Mouse (Mus musculus): ENCODE results near the gene Rpl41. TPM values are rescaled to one million over a fixed set of nuclear protein-coding genes. Genes with fewer than 3 reads are reported as not detected.

The Rpl41 gene
- polyA plus RNA-seq, 1 experiment = 1,655 TPM

- WGBS = 65% methylated on average over 4 of the region's 4 CpGs
- no peaks in the 10 kb centered on the region for H3K27me3 ChIP-seq (ENCODE audit: control insufficient read depth, insufficient read depth, low read length)
- no peak overlapping the region for H3K27ac ChIP-seq (ENCODE audit: insufficient read depth, low read depth, low read length)
- H3K36me3 ChIP-seq (ENCODE audit: control insufficient read depth, insufficient read depth, low read length) = peaks cover 40% of the 10 kb centered on the region
- H3K4me1 ChIP-seq (ENCODE audit: control insufficient read depth, insufficient read depth, insufficient read length, low read length) = no peaks in the 10 kb centered on the region; the same call in 1 of the 2 replicates
- TF ChIP-seq POLR2A (IDR thresholded peaks at IDR 0.05; ENCODE audit: low read depth, low read length) (no peak), CTCF (IDR thresholded peaks at IDR 0.05; ENCODE audit: extremely low read depth, insufficient read length, insufficient replicate concordance, low read depth, low read length) (no peak)
- no peak overlapping the region for H3K4me3 ChIP-seq (ENCODE audit: low read depth, low read length)
Measured at GRCm38 (mm10) chr10:128515044-128515443, 34.1 kb downstream of the Rpl41 start.

DNA sequence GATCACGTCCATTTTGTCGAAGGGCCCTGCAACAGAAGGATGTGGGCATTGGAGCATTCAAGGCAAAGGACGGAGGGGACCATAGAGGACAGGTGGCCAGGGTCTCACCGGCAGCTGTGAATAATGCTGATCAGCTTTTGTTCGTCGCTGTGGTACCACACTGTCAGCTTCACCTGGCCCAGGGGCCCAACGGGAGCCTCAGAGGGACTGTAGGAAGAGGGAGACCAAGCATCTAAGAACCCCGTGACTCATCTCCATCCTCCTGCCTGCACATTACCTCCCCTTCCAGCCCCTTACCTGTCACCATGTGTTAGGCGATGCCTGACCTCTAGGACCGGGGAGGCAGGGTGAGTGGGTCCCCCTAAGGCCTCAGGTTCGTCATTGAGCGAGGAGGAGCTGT lies 37.3 kb downstream of the Rpl41 start:
- 95% methylated on average over 12 of the region's 12 CpGs for WGBS
- Histone ChIP-seq H3K4me3 (ENCODE audit: low read depth, low read length) (no peak overlapping the region), H3K27ac (ENCODE audit: insufficient read depth, low read depth, low read length) (no peak overlapping the region), H3K36me3 (ENCODE audit: control insufficient read depth, insufficient read depth, low read length) (peaks cover 32% of the 10 kb centered on the region), H3K27me3 (ENCODE audit: control insufficient read depth, insufficient read depth, low read length) (no peaks in the 10 kb centered on the region), H3K4me1 (ENCODE audit: control insufficient read depth, insufficient read depth, insufficient read length, low read length) (no peaks in the 10 kb centered on the region; the same call in 1 of the 2 replicates)
- no peak for TF ChIP-seq CTCF (IDR thresholded peaks at IDR 0.05; ENCODE audit: extremely low read depth, insufficient read length, insufficient replicate concordance, low read depth, low read length)
- no peak for TF ChIP-seq POLR2A (IDR thresholded peaks at IDR 0.05; ENCODE audit: low read depth, low read length)

DNA sequence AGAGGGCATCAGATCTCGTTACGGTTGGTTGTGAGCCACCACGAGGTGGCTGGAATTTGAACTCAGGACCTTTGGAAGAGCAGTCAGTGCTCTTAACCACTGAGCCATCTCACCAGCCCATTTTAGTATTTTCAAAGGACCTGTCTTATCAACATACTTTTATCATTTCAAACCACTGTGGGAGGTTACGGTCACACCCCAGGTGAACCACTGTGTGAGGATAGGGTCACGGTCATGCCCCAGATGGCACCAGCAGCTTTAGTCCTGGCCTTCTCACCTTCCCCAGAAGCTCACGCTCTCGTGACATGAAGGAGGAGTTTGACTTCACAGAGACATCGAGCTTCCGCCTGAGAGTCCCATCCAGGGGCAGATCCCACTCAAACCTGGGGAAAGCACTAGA lies 37.9 kb downstream of the Rpl41 start:
- Histone ChIP-seq H3K4me3 (ENCODE audit: low read depth, low read length) (no peak overlapping the region), H3K4me1 (ENCODE audit: control insufficient read depth, insufficient read depth, insufficient read length, low read length) (no peaks in the 10 kb centered on the region; the same call in 1 of the 2 replicates), H3K27ac (ENCODE audit: insufficient read depth, low read depth, low read length) (no peak overlapping the region), H3K36me3 (ENCODE audit: control insufficient read depth, insufficient read depth, low read length) (peaks cover 27% of the 10 kb centered on the region), H3K27me3 (ENCODE audit: control insufficient read depth, insufficient read depth, low read length) (no peaks in the 10 kb centered on the region)
- TF ChIP-seq POLR2A (IDR thresholded peaks at IDR 0.05; ENCODE audit: low read depth, low read length) (no peak), CTCF (IDR thresholded peaks at IDR 0.05; ENCODE audit: extremely low read depth, insufficient read length, insufficient replicate concordance, low read depth, low read length) (no peak)
- WGBS = 86% methylated on average over 9 of the region's 9 CpGs

DNA sequence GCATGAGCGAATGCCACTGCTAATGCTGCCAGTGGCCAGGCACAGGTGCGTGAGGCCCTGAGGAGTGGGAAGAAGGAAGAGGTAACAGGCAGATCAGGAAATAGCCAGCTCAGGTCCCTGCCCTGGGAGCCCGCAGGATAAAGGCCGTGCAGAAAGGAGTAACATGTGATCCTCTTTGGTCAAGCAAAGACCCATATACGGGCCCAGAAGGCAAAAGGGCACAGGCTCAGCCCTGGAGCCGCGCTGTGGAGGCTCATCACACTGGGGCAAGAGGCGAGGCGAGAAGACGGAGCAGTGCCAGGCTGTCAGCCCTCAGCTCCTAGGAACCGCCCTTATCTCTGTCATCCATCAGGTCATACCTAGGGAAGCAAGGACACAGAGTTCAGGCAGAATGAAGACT lies 38.8 kb downstream of the Rpl41 start:
- Histone ChIP-seq H3K27me3 (ENCODE audit: control insufficient read depth, insufficient read depth, low read length) (no peaks in the 10 kb centered on the region), H3K4me3 (ENCODE audit: low read depth, low read length) (no peak overlapping the region), H3K4me1 (ENCODE audit: control insufficient read depth, insufficient read depth, insufficient read length, low read length) (no peaks in the 10 kb centered on the region; the same call in 1 of the 2 replicates), H3K36me3 (ENCODE audit: control insufficient read depth, insufficient read depth, low read length) (peaks cover 23% of the 10 kb centered on the region), H3K27ac (ENCODE audit: insufficient read depth, low read depth, low read length) (no peak overlapping the region)
- no peak for TF ChIP-seq CTCF (IDR thresholded peaks at IDR 0.05; ENCODE audit: extremely low read depth, insufficient read length, insufficient replicate concordance, low read depth, low read length)
- no peak for TF ChIP-seq POLR2A (IDR thresholded peaks at IDR 0.05; ENCODE audit: low read depth, low read length)
- 92% methylated on average over 11 of the region's 11 CpGs for WGBS

DNA sequence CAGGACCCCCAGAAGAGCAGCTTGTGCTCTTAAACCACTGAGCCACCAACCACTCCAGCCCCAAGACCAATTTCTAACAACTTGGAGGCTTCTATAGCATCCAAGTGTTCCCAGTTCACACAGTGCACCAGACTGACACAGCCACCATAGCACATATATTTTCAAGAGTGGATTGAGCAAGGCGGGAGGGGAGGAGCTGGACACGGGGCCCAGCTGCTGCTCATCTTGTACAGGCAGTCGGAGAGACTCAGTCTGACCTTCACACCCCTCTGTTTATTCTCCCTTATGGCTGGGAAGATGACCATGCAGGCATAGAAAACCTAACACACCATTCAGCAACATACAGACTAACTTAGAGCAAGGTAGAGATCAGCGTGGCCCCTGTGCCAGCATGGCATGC lies 39.3 kb downstream of the Rpl41 start:
- TF ChIP-seq CTCF (IDR thresholded peaks at IDR 0.05; ENCODE audit: extremely low read depth, insufficient read length, insufficient replicate concordance, low read depth, low read length) (no peak), POLR2A (IDR thresholded peaks at IDR 0.05; ENCODE audit: low read depth, low read length) (no peak)
- Histone ChIP-seq H3K4me1 (ENCODE audit: control insufficient read depth, insufficient read depth, insufficient read length, low read length) (peaks cover 1% of the 10 kb centered on the region), H3K4me3 (ENCODE audit: low read depth, low read length) (no peak overlapping the region), H3K27me3 (ENCODE audit: control insufficient read depth, insufficient read depth, low read length) (no peaks in the 10 kb centered on the region), H3K36me3 (ENCODE audit: control insufficient read depth, insufficient read depth, low read length) (peaks cover 22% of the 10 kb centered on the region), H3K27ac (ENCODE audit: insufficient read depth, low read depth, low read length) (no peak overlapping the region)
- WGBS = 72% methylated on average over 4 of the region's 4 CpGs

- 84% methylated on average over 9 of the region's 9 CpGs for WGBS
- Histone ChIP-seq H3K27ac (ENCODE audit: insufficient read depth, low read depth, low read length) (no peak overlapping the region), H3K4me3 (ENCODE audit: low read depth, low read length) (no peak overlapping the region), H3K4me1 (ENCODE audit: control insufficient read depth, insufficient read depth, insufficient read length, low read length) (peaks cover 7% of the 10 kb centered on the region), H3K36me3 (ENCODE audit: control insufficient read depth, insufficient read depth, low read length) (peaks cover 21% of the 10 kb centered on the region), H3K27me3 (ENCODE audit: control insufficient read depth, insufficient read depth, low read length) (no peaks in the 10 kb centered on the region)
- no peak for TF ChIP-seq POLR2A (IDR thresholded peaks at IDR 0.05; ENCODE audit: low read depth, low read length)
- TF ChIP-seq CTCF (IDR thresholded peaks at IDR 0.05; ENCODE audit: extremely low read depth, insufficient read length, insufficient replicate concordance, low read depth, low read length) = no peak
Measured at GRCm38 (mm10) chr10:128509203-128509602, 39.9 kb downstream of the Rpl41 start.

DNA sequence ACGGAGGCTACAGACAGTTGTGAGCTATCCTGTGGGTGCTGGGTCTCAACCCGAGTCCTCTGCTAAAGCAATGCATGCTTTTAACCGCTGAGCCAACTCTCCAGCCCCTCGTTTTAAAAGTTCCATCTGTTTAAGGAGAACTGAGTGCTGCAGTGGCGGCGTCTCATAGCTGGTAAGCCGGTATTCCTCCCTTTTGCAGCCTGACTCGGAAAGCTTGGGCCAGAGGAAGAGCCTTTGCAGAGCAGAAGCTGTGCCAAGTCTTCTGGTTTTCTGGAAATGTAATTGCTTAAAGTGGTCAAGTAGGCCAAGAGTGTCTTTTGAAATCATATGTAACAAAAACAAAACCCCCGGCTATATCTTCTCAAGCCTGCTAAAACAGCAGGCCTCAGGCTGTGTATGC lies 40.8 kb downstream of the Rpl41 start:
- WGBS = 73% methylated on average over 9 of the region's 9 CpGs
- H3K4me3 ChIP-seq (ENCODE audit: low read depth, low read length) = no peak overlapping the region
- TF ChIP-seq CTCF (IDR thresholded peaks at IDR 0.05; ENCODE audit: extremely low read depth, insufficient read length, insufficient replicate concordance, low read depth, low read length) (no peak), POLR2A (IDR thresholded peaks at IDR 0.05; ENCODE audit: low read depth, low read length) (no peak)
- H3K27ac ChIP-seq (ENCODE audit: insufficient read depth, low read depth, low read length) = no peak overlapping the region
- peaks cover 17% of the 10 kb centered on the region for H3K36me3 ChIP-seq (ENCODE audit: control insufficient read depth, insufficient read depth, low read length)
- no peaks in the 10 kb centered on the region for H3K27me3 ChIP-seq (ENCODE audit: control insufficient read depth, insufficient read depth, low read length)
- peaks cover 7% of the 10 kb centered on the region for H3K4me1 ChIP-seq (ENCODE audit: control insufficient read depth, insufficient read depth, insufficient read length, low read length)

Measured in small intestine, adult 2 months (tissue).